Mouse (Mus musculus): ENCODE measurements at regions not wholly inside any gene's neighbourhood (a gene's known extent, or its start where the extent isn't known, plus 50 kb on each side); places are given as distances from the start of the nearest gene placed in this dataset.

GRCm38 (mm10) chr1:185967816-185968215 lies 149.3 kb downstream of the Lyplal1 start:
- TF ChIP-seq CTCF (conservative IDR thresholded peaks at IDR 0.05; ENCODE audit: insufficient read depth, insufficient read length, low read depth, low read length) (no peak), POLR2A (IDR thresholded peaks at IDR 0.05; ENCODE audit: low read depth, low read length) (no peak)

Data from kidney, adult 2 months (tissue).